8 mouse cellular contexts compared by ENCODE assay signal in genomic region chr10:128270287-128270841, GRCm38 (mm10). TPM values are rescaled to one million over a fixed set of nuclear protein-coding genes. Genes with fewer than 3 reads are reported as not detected.
DNase-seq lines count a peak whose midpoint lies in the region; ATAC-seq and TF ChIP-seq lines count a peak whose summit lies in the region.

TSS of gene Stat2 (plus strand) at chr10:128270559.

- POLR2A ChIA-PET in Patski (lab: Charles Lee) = interaction anchor here (0.7 to 2.3 kb wide), 3 partner anchors 13 to 42 kb away, joined by 3 to 10 read pairs (median 8); no protein-coding TSS in a partner anchor

- H3K27ac ChIP-seq in hindbrain, embryonic 13.5 days = peak within 1 kb of the TSS; percentile 92

- H3K9me3 ChIP-seq in hindbrain, embryonic 13.5 days = no peaks in the 10 kb centered on the region

- TF ChIP-seq CTCF in Patski (IDR thresholded peaks at IDR 0.05) = no peak

- in situ Hi-C loops in Patski (cut with MboI; ENCODE audit: low pct_unique_long_range_greater_than_20kb) = no loop called here

- peak within 1 kb of the TSS; percentile 85 for H3K9ac ChIP-seq in hindbrain, embryonic 13.5 days

- peak within 1 kb of the TSS; percentile 62 for H3K4me2 ChIP-seq in hindbrain, embryonic 13.5 days

- H3K27me3 ChIP-seq in Patski = no peaks in the 10 kb centered on the region
- H3K27me3 ChIP-seq in hindbrain, embryonic 13.5 days = no peaks in the 10 kb centered on the region

- under 1% methylated on average over 43 of the region's 43 CpGs for WGBS in hindbrain, embryonic 13.5 days

- H3K36me3 ChIP-seq in hindbrain, embryonic 13.5 days = no peaks in the 10 kb centered on the region

- peak; percentile 97 for ATAC-seq in Patski
- peak; percentile 98 for ATAC-seq in hindbrain, embryonic 13.5 days (ENCODE audit: low FRiP score)

- DNase-seq in Patski (ENCODE audit: low read depth, low spot score) = peak; percentile 79
- peak; percentile 97 for DNase-seq in cerebellum, postnatal 14 days
- DNase-seq in frontal cortex, postnatal 14 days (ENCODE audit: low spot score in 2 of 2) = peak; percentile 94 to 95
- DNase-seq in layer of hippocampus, postnatal 25 days (ENCODE audit: extremely low spot score in 1 of 2, low spot score in 1 of 2) = peak; percentile 85 to 89
- peak; percentile 99 for DNase-seq in lung, postnatal 25 days (ENCODE audit: low spot score)
- DNase-seq in retina, embryonic 14.5 days (ENCODE audit: low spot score) = peak; percentile 97
- peak; percentile 95 for DNase-seq in thymus, postnatal 4 days

- CTCF ChIA-PET in Patski (lab: Charles Lee) = interaction anchor here (1.0 to 2.1 kb wide), 6 partner anchors 10 to 36 kb away, joined by 3 to 8 read pairs (median 6); no protein-coding TSS in a partner anchor

- peaks cover 5% of the 10 kb centered on the region; the same call in 1 of the 2 replicates for H3K4me1 ChIP-seq in hindbrain, embryonic 13.5 days (replicated peaks)

- H3K4me3 ChIP-seq in hindbrain, embryonic 13.5 days = peak within 1 kb of the TSS; percentile 78

RNA-seq across cellular contexts. Expression of gene Stat2, which starts in this region (rescaled TPM):
- 29.5 TPM for polyA plus RNA-seq in Patski (2021)
- 21.4 and 22.6 TPM in 2 replicates for polyA plus RNA-seq in hindbrain, embryonic 13.5 days (2015; fragmentation: Nextera tagmentation; extraction: Ambion mirVana)
- 10 to 100 TPM; 27.8 to 30.0 TPM for total RNA-seq in layer of hippocampus, postnatal 25 days (2021)

Comparison
In these comparisons a context has a peak if more than half of its experiments do, and no peak if none do; other contexts are left out.
1. Peak in every context shown above with its lines: DNase-seq, ATAC-seq, H3K4me3 ChIP-seq and H3K27ac ChIP-seq.